Mouse (Mus musculus) 416B (cell line): ENCODE data around the gene Unc93a.
"Not testable (repeated sequence)": the region's sequence is repeated elsewhere in the genome, so short reads cannot be mapped to it uniquely, and the experiment has no call there.

ENCODE experiments used
- DNase-seq: peaks from one replicate; pipeline ENCODE4 v3.0.0; 2011; ENCODE audit warnings: low read depth

Unc93a gene

DNA sequence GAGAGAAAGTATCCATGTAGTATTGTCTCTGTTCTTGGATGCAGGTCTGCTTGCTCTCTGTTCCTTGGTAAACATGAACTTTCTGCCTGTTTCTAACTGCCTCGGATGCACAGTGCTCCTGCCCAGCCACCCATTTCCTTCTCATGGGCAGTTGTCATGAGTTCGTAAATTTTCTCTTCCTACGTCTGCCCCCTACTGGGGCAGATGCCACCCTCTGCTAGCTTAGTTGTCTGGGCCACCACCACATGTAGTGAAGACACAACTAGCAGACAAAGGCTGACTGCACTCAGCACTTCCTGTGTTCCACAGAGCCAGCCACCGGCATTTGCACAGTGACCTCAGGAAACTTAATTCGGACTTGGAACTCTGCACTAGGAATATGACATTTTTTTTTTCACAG is 62.4 kb downstream of the Unc93a start:
- DNase-seq = not testable (repeated sequence)

DNA sequence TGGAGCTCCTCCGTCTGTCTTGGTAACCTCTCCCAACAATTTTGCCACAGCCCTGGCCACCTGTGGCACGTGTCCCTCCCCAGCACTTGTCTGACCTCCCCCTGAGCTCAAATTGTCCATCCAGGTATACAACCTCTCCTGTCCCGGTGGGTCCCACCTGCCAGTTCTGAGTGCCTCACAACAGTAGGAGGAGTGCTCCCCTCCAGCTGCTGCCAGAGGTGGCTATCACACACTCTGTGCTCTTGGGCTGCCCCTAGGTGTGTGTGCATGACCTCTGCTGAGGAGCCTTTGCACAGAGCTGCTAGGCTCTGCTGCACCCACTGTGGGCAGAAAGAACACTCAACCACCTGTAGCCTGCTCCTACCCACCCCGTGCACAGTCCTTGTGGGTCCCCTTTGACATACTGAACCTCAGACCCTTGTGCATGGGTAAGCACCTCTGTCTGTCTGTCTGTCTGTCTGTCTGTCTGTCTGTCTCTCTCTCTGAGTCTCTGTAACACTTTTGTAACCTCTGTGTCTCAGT is 63.7 kb downstream of the Unc93a start:
- DNase-seq = not testable (repeated sequence)

GRCm38 (mm10) chr17:13062882-13063281 is 68.7 kb downstream of the Unc93a start:
- not testable (repeated sequence) for DNase-seq

- DNase-seq = not testable (repeated sequence)
Measured at GRCm38 (mm10) chr17:13060804-13061203, 70.8 kb downstream of the Unc93a start, which contains the start of gene Tcp10b. Tcp10b (plus strand) TSS chr17:13061104.
